Mouse (Mus musculus) liver, adult 2 months (tissue): ENCODE results near the gene Ypel1. TPM values are rescaled to one million over a fixed set of nuclear protein-coding genes. Genes with fewer than 3 reads are reported as not detected.
A peak's percentile ranks its signal among the peaks of the same experiment; 100 is the strongest.

Experiments
- DNase-seq: peaks from one replicate; pipeline ENCODE4 v3.0.0-alpha.2; 2011; ENCODE audit warnings: low read depth, low spot score; ENCODE audit errors: extremely low read depth
- H3K27ac ChIP-seq: fragments of 200-500 bp; replicated peaks from 2 replicates; pipeline ENCODE4 v1.5.1; 2012; ENCODE audit warnings: low read depth, mild to moderate bottlenecking, control low read depth, inconsistent platforms, low read length; ENCODE audit not compliant: insufficient read depth
- H3K27me3 ChIP-seq: fragments of 200-500 bp; 2 replicates; pipeline ENCODE4 v1.6.1; 2012; ENCODE audit warnings: mild to moderate bottlenecking, moderate library complexity, low read length, inconsistent platforms; ENCODE audit not compliant: control insufficient read depth, insufficient read depth
- H3K36me3 ChIP-seq: fragments of 200-500 bp; 2 replicates; pipeline ENCODE4 v1.6.1; 2012; ENCODE audit warnings: low read length, inconsistent platforms; ENCODE audit not compliant: control insufficient read depth, insufficient read depth
- H3K4me1 ChIP-seq: fragments of 200-500 bp; 2 replicates; pipeline ENCODE4 v1.6.1; 2011; ENCODE audit warnings: low read length; ENCODE audit not compliant: control insufficient read depth, insufficient read depth
- H3K4me3 ChIP-seq: fragments of 200-500 bp; 2 replicates; pipeline ENCODE4 v1.5.1; 2011; ENCODE audit warnings: low read depth, mild to moderate bottlenecking, control low read depth, low read length, moderate library complexity; ENCODE audit not compliant: insufficient read depth
- H3K79me2 ChIP-seq: fragments of 200-500 bp; 2 replicates; pipeline ENCODE4 v1.6.1; 2012; ENCODE audit warnings: inconsistent platforms, mild to moderate bottlenecking, low read length, moderate library complexity; ENCODE audit not compliant: control insufficient read depth, insufficient read depth
- H3K9ac ChIP-seq: fragments of 200-500 bp; 2 replicates; pipeline ENCODE4 v1.6.1; 2012; ENCODE audit warnings: low read depth, mild to moderate bottlenecking, control low read depth, inconsistent platforms, low read length
- CTCF ChIP-seq: fragments of 200-500 bp; IDR thresholded peaks from 2 replicates; pipeline ENCODE4 v1.5.1; 2011; ENCODE audit warnings: low read depth, low read length, control low read depth
- POLR2A ChIP-seq: fragments of 200-500 bp; IDR thresholded peaks from 2 replicates; pipeline ENCODE4 v1.6.1; 2011; ENCODE audit warnings: low read length, control low read depth; ENCODE audit not compliant: insufficient read depth; ENCODE audit errors: extremely low read depth
- WGBS: fragments of 180-500 bp; shearing (Covaris S2); methylation state at CpG from one replicate; pipeline ENCODE4 v1.1.7; 2018; 5-methylcytosine and 5-hydroxymethylcytosine counted together
- polyA plus RNA-seq: library from polyadenylated mRNA; depleted of rRNA; stranded (reverse); fragments of >200 nt; gene quantifications from 2 replicates; pipeline ENCODE4 v1.2.3, GENCODE M21; 2012
- total RNA-seq: library from RNA; depleted of rRNA; stranded (reverse); fragments of >200 nt; gene quantifications from 2 replicates; pipeline ENCODE4 v1.2.3, GENCODE M21; 2014

The Ypel1 gene
- total and polyA plus RNA-seq, 2 experiments = 0.43 to 0.55 TPM

GRCm38 (mm10) chr16:17041417-17041816 lies 28.1 kb upstream of the Ypel1 start:
- DNase-seq = no peak
- Histone ChIP-seq H3K36me3 (peaks cover 59% of the 10 kb centered on the region), H3K27ac (no peak overlapping the region), H3K79me2 (no peaks in the 10 kb centered on the region), H3K27me3 (no peaks in the 10 kb centered on the region), H3K4me3 (no peak overlapping the region), H3K9ac (no peak overlapping the region), H3K4me1 (no peaks in the 10 kb centered on the region)
- no peak for TF ChIP-seq CTCF
- TF ChIP-seq POLR2A = no peak
- whole genome bisulfite sequencing = 95% methylated on average over 1 of the region's 1 CpGs

GRCm38 (mm10) chr16:17044320-17044719 lies 25.2 kb upstream of the Ypel1 start:
- Histone ChIP-seq H3K9ac (no peak overlapping the region), H3K79me2 (no peaks in the 10 kb centered on the region), H3K36me3 (peaks cover 45% of the 10 kb centered on the region), H3K27ac (no peak overlapping the region), H3K4me3 (no peak overlapping the region), H3K27me3 (no peaks in the 10 kb centered on the region), H3K4me1 (no peaks in the 10 kb centered on the region)
- TF ChIP-seq POLR2A (no peak), CTCF (no peak)
- DNase-seq = peak; percentile 85
- 65% methylated on average over 3 of the region's 3 CpGs for WGBS

GRCm38 (mm10) chr16:17045287-17045686 lies 24.2 kb upstream of the Ypel1 start:
- WGBS = 92% methylated on average over 3 of the region's 3 CpGs
- no peaks in the 10 kb centered on the region for H3K4me1 ChIP-seq
- H3K36me3 ChIP-seq = peaks cover 38% of the 10 kb centered on the region
- no peak for TF ChIP-seq CTCF
- TF ChIP-seq POLR2A = no peak
- no peak overlapping the region for H3K27ac ChIP-seq
- DNase-seq = no peak
- H3K27me3 ChIP-seq = no peaks in the 10 kb centered on the region
- no peak overlapping the region for H3K4me3 ChIP-seq
- H3K9ac ChIP-seq = no peak overlapping the region
- no peaks in the 10 kb centered on the region for H3K79me2 ChIP-seq

GRCm38 (mm10) chr16:17049886-17050285 lies 19.6 kb upstream of the Ypel1 start:
- no peak overlapping the region for H3K27ac ChIP-seq
- H3K27me3 ChIP-seq = no peaks in the 10 kb centered on the region
- H3K36me3 ChIP-seq = peaks cover 11% of the 10 kb centered on the region
- H3K9ac ChIP-seq = no peak overlapping the region
- 92% methylated on average over 1 of the region's 1 CpGs for WGBS
- no peaks in the 10 kb centered on the region for H3K4me1 ChIP-seq
- no peak for TF ChIP-seq POLR2A
- TF ChIP-seq CTCF = no peak
- H3K79me2 ChIP-seq = no peaks in the 10 kb centered on the region
- H3K4me3 ChIP-seq = no peak overlapping the region
- no peak for DNase-seq

- H3K27me3 ChIP-seq = no peaks in the 10 kb centered on the region
- no peak for DNase-seq
- H3K36me3 ChIP-seq = peaks cover 9% of the 10 kb centered on the region; the same call in 1 of the 2 replicates
- TF ChIP-seq CTCF (no peak), POLR2A (no peak)
- 77% methylated on average over 7 of the region's 7 CpGs for WGBS
- H3K9ac ChIP-seq = no peak overlapping the region
- H3K27ac ChIP-seq = no peak overlapping the region
- no peak overlapping the region for H3K4me3 ChIP-seq
- H3K4me1 ChIP-seq = no peaks in the 10 kb centered on the region
- H3K79me2 ChIP-seq = no peaks in the 10 kb centered on the region
Measured at GRCm38 (mm10) chr16:17052087-17052486, 17.4 kb upstream of the Ypel1 start.

GRCm38 (mm10) chr16:17053903-17054302 lies 15.6 kb upstream of the Ypel1 start:
- no peaks in the 10 kb centered on the region for H3K79me2 ChIP-seq
- H3K27me3 ChIP-seq = no peaks in the 10 kb centered on the region
- no peak overlapping the region for H3K4me3 ChIP-seq
- H3K27ac ChIP-seq = no peak overlapping the region
- H3K9ac ChIP-seq = no peak overlapping the region
- no peaks in the 10 kb centered on the region; the same call in 1 of the 2 replicates for H3K36me3 ChIP-seq
- 66% methylated on average over 3 of the region's 3 CpGs for WGBS
- no peak for DNase-seq
- no peak for TF ChIP-seq POLR2A
- no peak for TF ChIP-seq CTCF
- no peaks in the 10 kb centered on the region for H3K4me1 ChIP-seq
